Mouse (Mus musculus) myocyte (in vitro differentiated cells): ENCODE measurements around the gene Gm11020.

Experiments
- E2F4 ChIP-seq: IDR thresholded peaks from one replicate; pipeline ENCODE4 v1.6.1; 2011; ENCODE audit warnings: mild to moderate bottlenecking, control low read depth, moderate library complexity; ENCODE audit not compliant: insufficient read depth
- MAX ChIP-seq: IDR thresholded peaks from one replicate; pipeline ENCODE4 v1.6.1; 2011; ENCODE audit warnings: low read depth, mild to moderate bottlenecking, control low read depth
- POLR2A ChIP-seq: IDR thresholded peaks from one replicate; pipeline ENCODE4 v1.6.1; 2011; ENCODE audit warnings: low read depth, mild to moderate bottlenecking, control low read depth, moderate library complexity; ENCODE audit not compliant: insufficient read length
- POLR2AphosphoS2 ChIP-seq: IDR thresholded peaks from one replicate; pipeline ENCODE4 v1.6.1; 2011; ENCODE audit warnings: low read depth, control low read depth; ENCODE audit not compliant: insufficient read length
- TCF3 ChIP-seq: IDR thresholded peaks from one replicate; pipeline ENCODE4 v1.6.1; 2011; ENCODE audit warnings: low read depth, control low read depth; ENCODE audit not compliant: insufficient read length
- USF1 ChIP-seq: IDR thresholded peaks from one replicate; pipeline ENCODE4 v1.6.1; 2011; ENCODE audit warnings: low read depth, mild to moderate bottlenecking, control low read depth, moderate library complexity

DNA sequence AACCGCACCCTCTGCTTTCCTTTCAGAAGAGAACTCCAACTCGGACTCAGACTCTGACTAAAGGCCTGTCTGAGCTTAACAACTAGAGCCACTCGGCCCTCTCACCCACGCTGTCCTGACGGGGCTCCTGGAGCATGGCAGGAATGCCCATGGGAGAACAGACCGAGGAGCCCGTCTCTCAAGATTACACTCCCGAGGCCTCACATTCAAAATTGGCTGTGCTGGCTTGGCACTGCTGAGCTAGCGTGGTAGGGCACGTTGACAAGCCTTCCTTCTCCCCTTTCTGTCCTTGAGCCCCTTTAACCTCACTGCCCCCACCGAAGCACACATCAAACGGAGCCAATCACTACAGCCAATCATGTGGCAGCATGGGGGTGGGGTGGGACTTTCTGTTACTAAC lies 25.3 kb downstream of the Gm11020 start:
- TF ChIP-seq POLR2AphosphoS2: no peak
- no peak for TF ChIP-seq POLR2A
- no peak for TF ChIP-seq USF1
- no peak for TF ChIP-seq MAX
- no peak for TF ChIP-seq E2F4
- TF ChIP-seq TCF3: no peak
